Mouse (Mus musculus) limb, embryonic 14.5 days (tissue): Measurements from ENCODE around the gene Ifna14. TPM values are rescaled to one million over a fixed set of nuclear protein-coding genes. Genes with fewer than 3 reads are reported as not detected.
A peak's percentile ranks its signal among the peaks of the same experiment; 100 is the strongest.

Experiments
- ATAC-seq: fragments of 200-750 bp; cut with Nextera tagmentation; 2 replicates; pipeline ENCODE4 v1.8.0; 2017; ENCODE audit warnings: low read depth, moderate number of reproducible peaks, moderate TSS enrichment; ENCODE audit not compliant: low FRiP score
- DNase-seq: peaks from one replicate; pipeline ENCODE4 v3.0.0-alpha.2; 2015; ENCODE audit warnings: low spot score
- H3K27ac ChIP-seq: fragments of 300-500 bp; sonication (generic); replicated peaks from 2 replicates; pipeline ENCODE4 v1.5.1; 2014; ENCODE audit warnings: low read depth, mild to moderate bottlenecking, low read length, moderate library complexity, mixed read lengths
- H3K27me3 ChIP-seq: fragments of 300-500 bp; sonication (generic); 2 replicates; pipeline ENCODE4 v1.6.1; 2014; ENCODE audit warnings: low read length, mixed read lengths; ENCODE audit not compliant: control insufficient read depth, insufficient read depth
- H3K36me3 ChIP-seq: fragments of 300-500 bp; sonication (generic); 2 replicates; pipeline ENCODE4 v1.6.1; 2014; ENCODE audit warnings: mild to moderate bottlenecking, low read length, moderate library complexity, mixed read lengths; ENCODE audit not compliant: control insufficient read depth, insufficient read depth
- H3K4me1 ChIP-seq: fragments of 300-500 bp; sonication (generic); 2 replicates; pipeline ENCODE4 v1.6.1; 2014; ENCODE audit warnings: antibody characterized with exemption, low read length, mixed read lengths; ENCODE audit not compliant: control insufficient read depth, insufficient read depth
- H3K4me2 ChIP-seq: fragments of 300-500 bp; sonication (generic); replicated peaks from 2 replicates; pipeline ENCODE4 v1.6.1; 2014; ENCODE audit warnings: low read depth, mild to moderate bottlenecking, low read length, moderate library complexity; ENCODE audit not compliant: severe bottlenecking
- H3K4me3 ChIP-seq: fragments of 300-500 bp; sonication (generic); replicated peaks from 2 replicates; pipeline ENCODE4 v1.5.1; 2014; ENCODE audit warnings: low read length
- H3K9ac ChIP-seq: fragments of 300-500 bp; sonication (generic); 2 replicates; pipeline ENCODE4 v1.6.1; 2014; ENCODE audit warnings: mild to moderate bottlenecking, low read depth, low read length, moderate library complexity; ENCODE audit not compliant: severe bottlenecking
- H3K9me3 ChIP-seq: fragments of 300-500 bp; sonication (generic); 2 replicates; pipeline ENCODE4 v1.6.1; 2016; ENCODE audit warnings: low read length; ENCODE audit not compliant: control insufficient read depth
- POLR2A ChIP-seq: fragments of 200-500 bp; IDR thresholded peaks from 2 replicates; pipeline ENCODE4 v1.8.0; 2012; ENCODE audit warnings: inconsistent platforms, mild to moderate bottlenecking, moderate library complexity, borderline replicate concordance; ENCODE audit not compliant: insufficient read depth, insufficient read length; ENCODE audit errors: extremely low read depth
- WGBS: fragments of 180-500 bp; shearing (Covaris S2); extraction: QIAGEN DNeasy Blood & Tissue Kit; methylation state at CpG from one replicate; pipeline ENCODE4 v1.1.7; 2014; 5-methylcytosine and 5-hydroxymethylcytosine counted together
- polyA plus RNA-seq, 2 experiments: library from polyadenylated mRNA; depleted of rRNA in 1 of 2; stranded (reverse) in 1 of 2; unstranded in 1 of 2; fragments of >200 nt; fragmentation: Nextera tagmentation in 1 of 2; extraction: Ambion mirVana in 1 of 2; gene quantifications; 2 replicates each; pipeline versions ENCODE4 v1.2.1 to v1.2.3; 2012 to 2014

Ifna14 gene
- polyA plus RNA-seq, 2 experiments: not detected

DNA sequence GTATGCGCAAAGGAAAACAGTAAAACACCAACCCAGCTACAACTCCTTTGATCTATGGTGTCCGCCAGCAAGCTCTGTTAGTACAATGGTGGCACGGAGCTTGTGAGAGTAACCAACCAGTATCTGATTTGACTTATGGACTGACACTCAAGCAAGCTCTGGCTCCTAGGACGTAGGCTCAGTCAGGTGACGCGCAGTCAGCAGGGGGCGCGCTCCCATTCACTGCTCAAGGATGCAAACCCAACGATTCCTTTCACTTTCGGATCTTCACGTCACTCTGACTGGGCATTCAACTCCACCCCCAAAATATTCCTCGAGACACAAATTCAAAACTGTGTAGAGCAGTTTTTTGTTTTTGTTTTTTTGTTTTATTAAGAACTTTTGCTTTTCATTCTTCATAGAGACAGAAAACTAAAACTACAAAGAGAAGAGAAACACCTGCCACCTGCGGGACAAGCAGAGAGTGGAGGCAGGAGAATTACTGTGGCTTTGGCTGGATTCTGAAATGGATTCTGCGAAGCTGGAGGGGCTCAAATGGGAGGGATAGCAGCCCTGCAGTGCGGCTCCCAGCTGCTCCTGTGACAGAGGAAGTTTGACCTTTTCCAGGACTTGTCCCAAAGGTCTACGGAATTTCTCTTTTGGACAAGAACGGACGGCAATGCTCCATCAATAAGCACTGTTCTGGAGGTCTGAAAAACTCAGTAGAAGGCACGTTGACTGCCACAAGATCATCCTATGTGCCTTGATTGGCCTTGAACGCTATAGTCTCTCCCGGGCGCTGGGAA, 21.2 kb downstream of the Ifna14 start:
- no peaks in the 10 kb centered on the region for H3K36me3 ChIP-seq
- TF ChIP-seq POLR2A: no peak
- 31% methylated on average over 22 of the region's 22 CpGs for WGBS
- DNase-seq: peak; percentile 85
- H3K27me3 ChIP-seq: no peaks in the 10 kb centered on the region
- peak overlapping the region; percentile 33 for H3K4me2 ChIP-seq
- H3K27ac ChIP-seq: no peak overlapping the region
- no peak overlapping the region for H3K9ac ChIP-seq
- no peaks in the 10 kb centered on the region for H3K4me1 ChIP-seq
- peak; percentile 77; the same call in 1 of the 2 replicates for ATAC-seq
- H3K9me3 ChIP-seq: no peaks in the 10 kb centered on the region
- peak overlapping the region; percentile 21 for H3K4me3 ChIP-seq

GRCm38 (mm10) chr4:88547986-88548385, 23.6 kb downstream of the Ifna14 start:
- Histone ChIP-seq H3K27me3 (no peaks in the 10 kb centered on the region), H3K27ac (no peak overlapping the region), H3K4me3 (no peak overlapping the region), H3K4me2 (no peak overlapping the region), H3K9ac (no peak overlapping the region), H3K9me3 (no peaks in the 10 kb centered on the region), H3K36me3 (no peaks in the 10 kb centered on the region), H3K4me1 (no peaks in the 10 kb centered on the region)
- no peak for TF ChIP-seq POLR2A
- no peak for DNase-seq
- no peak for ATAC-seq
- 84% methylated on average over 1 of the region's 1 CpGs for WGBS

DNA sequence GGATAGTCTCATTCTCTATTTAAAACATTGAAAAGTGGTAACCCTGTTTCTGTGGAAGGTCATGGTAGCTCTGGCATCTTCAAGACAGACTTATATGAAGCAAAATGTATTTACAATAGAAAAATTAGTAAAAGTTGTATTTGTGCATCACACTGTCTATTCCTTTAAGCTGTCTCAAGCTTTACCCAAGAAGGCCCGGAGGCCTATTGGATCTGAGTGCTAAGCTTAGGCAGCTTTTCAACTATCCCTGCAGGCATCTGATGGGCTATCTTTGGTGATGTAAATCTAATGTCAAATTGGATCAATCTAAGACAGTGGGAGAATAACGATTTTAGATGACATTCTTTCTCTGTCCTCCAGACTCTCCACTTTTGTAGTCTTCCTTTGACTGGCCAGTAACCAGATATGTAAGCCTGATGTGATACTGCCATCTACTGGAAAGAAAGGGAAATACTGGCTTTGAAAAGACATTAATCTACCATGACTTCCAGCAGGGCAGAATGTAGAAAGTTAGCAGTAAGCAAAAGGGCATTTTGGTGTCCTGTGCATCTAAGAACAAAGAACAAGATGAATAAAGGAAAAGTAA, 27.9 kb downstream of the Ifna14 start:
- H3K4me1 ChIP-seq: no peaks in the 10 kb centered on the region
- no peak for TF ChIP-seq POLR2A
- whole genome bisulfite sequencing: 45% methylated on average over 2 of the region's 2 CpGs
- H3K4me2 ChIP-seq: no peak overlapping the region
- no peaks in the 10 kb centered on the region for H3K9me3 ChIP-seq
- no peak overlapping the region for H3K9ac ChIP-seq
- no peaks in the 10 kb centered on the region for H3K27me3 ChIP-seq
- no peak overlapping the region for H3K27ac ChIP-seq
- no peak overlapping the region for H3K4me3 ChIP-seq
- H3K36me3 ChIP-seq: no peaks in the 10 kb centered on the region
- peak; percentile 81 for DNase-seq
- ATAC-seq: peak; percentile 53; the same call in 1 of the 2 replicates

DNA sequence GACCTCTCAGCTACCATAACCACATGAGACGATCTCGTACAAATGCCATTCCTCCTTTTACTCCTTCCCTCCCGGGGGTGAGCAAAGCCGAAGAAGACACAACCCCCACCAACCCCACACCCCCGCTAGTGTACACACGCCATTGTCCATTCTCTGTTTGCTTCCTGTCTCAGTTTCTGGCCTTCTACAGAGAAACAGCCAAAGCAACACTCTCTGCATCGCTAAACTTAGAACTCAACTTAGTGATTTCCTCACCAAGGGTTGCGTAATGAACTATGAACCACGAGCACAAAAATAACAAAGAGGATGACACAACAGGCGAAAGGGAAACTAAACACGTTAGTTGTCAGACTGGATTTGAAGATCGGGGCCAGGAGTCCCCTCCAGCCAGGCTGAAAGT, 34.3 kb downstream of the Ifna14 start:
- Histone ChIP-seq H3K9ac (no peak overlapping the region), H3K27ac (no peak overlapping the region), H3K27me3 (no peaks in the 10 kb centered on the region), H3K4me2 (no peak overlapping the region), H3K4me1 (no peaks in the 10 kb centered on the region), H3K4me3 (no peak overlapping the region), H3K9me3 (no peaks in the 10 kb centered on the region), H3K36me3 (no peaks in the 10 kb centered on the region)
- DNase-seq (no peak), ATAC-seq (no peak)
- TF ChIP-seq POLR2A: no peak
- 79% methylated on average over 12 of the region's 12 CpGs for WGBS

DNA sequence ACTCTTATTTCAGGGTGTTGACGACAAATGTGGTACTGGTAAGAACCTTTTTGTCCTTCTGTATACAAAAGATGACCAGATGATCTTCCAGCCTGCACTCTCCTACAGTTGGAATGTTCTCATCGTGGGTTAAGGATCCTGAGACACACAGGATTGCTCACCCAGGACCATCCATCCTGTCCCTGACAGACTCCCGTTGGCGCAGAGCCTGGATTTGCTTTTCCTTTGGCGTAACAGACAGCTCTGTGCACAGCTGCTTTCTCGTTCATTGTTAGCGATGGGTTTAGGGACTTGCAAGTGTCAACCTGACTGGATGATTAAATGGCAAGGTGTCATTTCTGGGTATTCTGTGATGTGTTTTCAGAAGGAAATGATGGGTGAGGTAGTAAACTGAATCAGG, 35.0 kb downstream of the Ifna14 start:
- no peaks in the 10 kb centered on the region for H3K9me3 ChIP-seq
- H3K4me1 ChIP-seq: no peaks in the 10 kb centered on the region
- no peak overlapping the region for H3K4me3 ChIP-seq
- H3K36me3 ChIP-seq: no peaks in the 10 kb centered on the region
- WGBS: 69% methylated on average over 7 of the region's 7 CpGs
- no peak overlapping the region for H3K4me2 ChIP-seq
- H3K27me3 ChIP-seq: no peaks in the 10 kb centered on the region
- DNase-seq (no peak), ATAC-seq (no peak)
- H3K27ac ChIP-seq: no peak overlapping the region
- no peak for TF ChIP-seq POLR2A
- H3K9ac ChIP-seq: no peak overlapping the region

GRCm38 (mm10) chr4:88535742-88536141, 35.9 kb downstream of the Ifna14 start:
- Histone ChIP-seq H3K4me1 (no peaks in the 10 kb centered on the region), H3K4me2 (no peak overlapping the region), H3K9ac (no peak overlapping the region), H3K27ac (no peak overlapping the region), H3K4me3 (no peak overlapping the region), H3K36me3 (no peaks in the 10 kb centered on the region), H3K9me3 (no peaks in the 10 kb centered on the region), H3K27me3 (no peaks in the 10 kb centered on the region)
- DNase-seq (no peak), ATAC-seq (no peak)
- WGBS: 77% methylated on average over 1 of the region's 1 CpGs
- no peak for TF ChIP-seq POLR2A
